Mouse (Mus musculus): ENCODE data around the gene Lin7a.

DNA sequence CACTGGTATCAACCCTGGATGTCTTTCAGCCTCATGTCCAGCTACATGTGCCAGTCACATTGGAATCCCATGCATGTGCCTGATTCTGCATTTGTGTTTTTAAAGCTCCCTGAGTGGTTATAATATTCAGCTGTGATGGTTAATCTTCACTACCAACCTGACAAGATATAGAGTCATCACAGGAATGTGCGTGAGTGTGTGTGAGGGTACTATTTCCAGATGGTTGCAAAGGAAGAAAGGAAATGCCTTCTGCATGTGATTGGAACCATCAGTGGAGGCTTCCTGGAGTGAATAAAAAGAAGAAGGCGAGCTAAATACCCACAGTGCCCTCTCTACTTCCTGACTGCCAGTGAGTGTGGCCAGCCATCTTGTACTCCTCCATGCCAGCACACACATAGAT is 48.2 kb downstream of the Lin7a start:
- TF ChIP-seq GATA1 (IDR thresholded peaks at IDR 0.05; ENCODE audit: borderline replicate concordance, low read length) (no peak), FLI1 (IDR thresholded peaks at IDR 0.05; ENCODE audit: low read length) (no peak)

Data from megakaryocyte, embryonic 14.5 days (primary cell).